Mouse (Mus musculus): ENCODE measurements around the gene Slc12a6. TPM values are rescaled to one million over a fixed set of nuclear protein-coding genes. Genes with fewer than 3 reads are reported as not detected.

Gene Slc12a6
- polyA plus RNA-seq, 1 experiment from 2014 or later, result 10.7 TPM

GRCm38 (mm10) chr2:112378973-112379898 lies 113.6 kb downstream of the Slc12a6 start, which contains the start of gene Katnbl1:
Gene Katnbl1 (plus strand): TSS chr2:112379211.
- no peaks in the 10 kb centered on the region for H3K9me3 ChIP-seq (replicated peaks)
- H3K4me3 ChIP-seq (replicated peaks), result peak within 1 kb of the TSS; percentile 96
- H3K4me2 ChIP-seq, result peak within 1 kb of the TSS; percentile 64
- H3K9ac ChIP-seq, result peak within 1 kb of the TSS; percentile 96
- H3K27ac ChIP-seq, result peak within 1 kb of the TSS; percentile 92
- peak; percentile 100 for ATAC-seq (replicated peaks; ENCODE audit: low FRiP score)
- no peaks in the 10 kb centered on the region for H3K36me3 ChIP-seq
- H3K4me1 ChIP-seq, result peaks cover 11% of the 10 kb centered on the region; the same call in 1 of the 2 replicates
- under 1% methylated on average over 71 of the region's 72 CpGs for WGBS
- peaks cover 7% of the 10 kb centered on the region; the same call in 1 of the 2 replicates for H3K27me3 ChIP-seq

- no peak overlapping the region for H3K27ac ChIP-seq
- H3K4me3 ChIP-seq (replicated peaks), result peak overlapping the region; percentile 96
- H3K36me3 ChIP-seq, result no peaks in the 10 kb centered on the region
- peak overlapping the region; percentile 96 for H3K9ac ChIP-seq
- no peak for ATAC-seq (replicated peaks; ENCODE audit: low FRiP score)
- H3K27me3 ChIP-seq, result peaks cover 6% of the 10 kb centered on the region; the same call in 1 of the 2 replicates
- peak overlapping the region; percentile 64 for H3K4me2 ChIP-seq
- whole genome bisulfite sequencing, result 23% methylated on average over 8 of the region's 8 CpGs
- H3K4me1 ChIP-seq, result peaks cover 11% of the 10 kb centered on the region; the same call in 1 of the 2 replicates
- no peaks in the 10 kb centered on the region for H3K9me3 ChIP-seq (replicated peaks)
Observed at GRCm38 (mm10) chr2:112380131-112380530, 114.5 kb downstream of the Slc12a6 start.

DNA sequence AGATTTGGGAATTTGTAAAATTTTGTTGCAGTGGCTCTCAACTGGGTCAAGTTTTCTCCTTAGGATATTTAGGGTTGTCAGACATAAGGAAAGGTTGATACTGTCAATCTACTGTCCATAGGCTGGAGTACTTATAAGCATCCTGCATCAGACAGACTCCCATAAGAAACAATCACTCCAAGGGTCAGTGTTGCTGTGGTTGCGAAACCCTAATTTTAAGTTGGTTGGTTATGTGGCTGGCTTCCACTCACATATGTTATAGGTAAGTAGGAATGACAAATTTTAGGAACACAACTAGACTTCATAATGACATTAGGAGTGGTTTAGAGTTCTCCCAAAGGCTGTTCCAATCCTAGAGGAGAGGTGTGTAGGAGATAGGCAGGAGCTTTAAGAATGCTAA lies 115.6 kb downstream of the Slc12a6 start:
- H3K4me2 ChIP-seq, result no peak overlapping the region
- H3K27ac ChIP-seq, result no peak overlapping the region
- H3K9ac ChIP-seq, result no peak overlapping the region
- H3K27me3 ChIP-seq, result peaks cover under 1% of the 10 kb centered on the region; the same call in 1 of the 2 replicates
- ATAC-seq (replicated peaks; ENCODE audit: low FRiP score), result no peak
- H3K36me3 ChIP-seq, result no peaks in the 10 kb centered on the region
- H3K4me3 ChIP-seq (replicated peaks), result no peak overlapping the region
- 100% methylated on average over 1 of the region's 1 CpGs for WGBS
- H3K4me1 ChIP-seq, result peaks cover 11% of the 10 kb centered on the region; the same call in 1 of the 2 replicates
- no peaks in the 10 kb centered on the region for H3K9me3 ChIP-seq (replicated peaks)

- no peak overlapping the region for H3K4me2 ChIP-seq
- H3K27me3 ChIP-seq, result no peaks in the 10 kb centered on the region
- H3K9ac ChIP-seq, result no peak overlapping the region
- H3K4me1 ChIP-seq, result 0 out of 2 replicates have a peak, but pooled peaks cover 2% of the 10 kb centered on the region
- WGBS, result 90% methylated on average over 5 of the region's 5 CpGs
- H3K9me3 ChIP-seq (replicated peaks), result no peaks in the 10 kb centered on the region
- H3K27ac ChIP-seq, result no peak overlapping the region
- ATAC-seq (replicated peaks; ENCODE audit: low FRiP score), result no peak
- no peak overlapping the region for H3K4me3 ChIP-seq (replicated peaks)
- H3K36me3 ChIP-seq, result no peaks in the 10 kb centered on the region
Observed at GRCm38 (mm10) chr2:112390843-112391242, 125.2 kb downstream of the Slc12a6 start.

DNA sequence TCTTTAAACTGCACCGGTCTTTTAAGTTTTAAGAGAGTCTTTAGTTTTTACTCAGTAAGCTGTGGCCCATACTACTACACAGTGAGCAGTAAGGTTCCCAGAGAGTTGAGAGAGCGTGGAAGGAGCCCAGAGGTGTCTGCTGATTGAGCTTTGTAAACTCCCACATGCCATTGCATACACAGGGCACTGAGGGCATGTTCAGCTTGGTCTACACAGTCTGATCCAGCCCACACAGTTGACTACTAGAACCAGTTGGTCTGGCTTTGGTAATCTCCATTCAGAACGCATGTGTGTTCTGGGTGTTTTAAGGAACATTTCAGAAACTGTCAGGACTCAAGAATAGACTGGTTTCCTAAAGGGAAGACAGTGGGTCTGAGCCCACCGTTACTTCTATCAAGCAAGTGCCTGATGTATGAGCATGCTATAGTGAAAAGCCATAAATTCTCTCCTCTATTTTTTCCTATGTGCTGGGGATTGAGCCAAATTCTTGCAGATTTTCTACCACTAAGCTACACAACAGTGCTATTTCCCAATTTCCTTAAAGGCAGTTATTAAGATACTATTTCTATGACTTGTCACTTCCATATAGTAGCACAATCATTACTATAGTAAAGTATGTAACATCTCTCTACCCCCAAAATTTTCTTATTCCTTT lies 125.8 kb downstream of the Slc12a6 start:
- no peaks in the 10 kb centered on the region for H3K9me3 ChIP-seq (replicated peaks)
- H3K4me2 ChIP-seq, result no peak overlapping the region
- 84% methylated on average over 4 of the region's 4 CpGs for WGBS
- H3K4me3 ChIP-seq (replicated peaks), result no peak overlapping the region
- H3K9ac ChIP-seq, result no peak overlapping the region
- H3K4me1 ChIP-seq, result 0 out of 2 replicates have a peak, but pooled peaks cover 2% of the 10 kb centered on the region
- no peak overlapping the region for H3K27ac ChIP-seq
- H3K36me3 ChIP-seq, result no peaks in the 10 kb centered on the region
- no peak for ATAC-seq (replicated peaks; ENCODE audit: low FRiP score)
- H3K27me3 ChIP-seq, result no peaks in the 10 kb centered on the region

DNA sequence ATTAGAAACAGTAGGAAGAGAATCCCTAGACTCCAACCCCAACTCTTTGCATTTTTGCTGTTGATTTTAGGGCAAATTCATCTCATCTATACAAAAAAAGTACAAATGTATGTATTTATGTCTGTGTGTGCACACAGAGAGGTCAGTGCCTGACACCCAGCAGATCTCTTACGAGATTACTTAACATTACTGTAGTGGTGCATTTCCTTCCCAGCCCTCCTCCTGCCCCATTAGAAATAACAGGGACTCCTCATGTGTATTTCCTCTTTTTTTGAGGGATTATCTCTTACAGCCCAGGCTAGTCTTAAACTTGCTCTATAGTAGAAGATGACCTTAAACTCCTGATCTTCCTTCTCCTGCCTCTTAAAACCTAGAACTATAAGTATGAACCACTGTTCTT lies 127.1 kb downstream of the Slc12a6 start:
- no peaks in the 10 kb centered on the region for H3K36me3 ChIP-seq
- no peak overlapping the region for H3K27ac ChIP-seq
- no peaks in the 10 kb centered on the region for H3K27me3 ChIP-seq
- H3K9me3 ChIP-seq (replicated peaks), result no peaks in the 10 kb centered on the region
- no peak overlapping the region for H3K9ac ChIP-seq
- no peak overlapping the region for H3K4me2 ChIP-seq
- no peak for ATAC-seq (replicated peaks; ENCODE audit: low FRiP score)
- no peak overlapping the region for H3K4me3 ChIP-seq (replicated peaks)
- 0 out of 2 replicates have a peak, but pooled peaks cover 2% of the 10 kb centered on the region for H3K4me1 ChIP-seq
- 84% methylated on average over 1 of the region's 1 CpGs for WGBS

- H3K4me1 ChIP-seq, result 0 out of 2 replicates have a peak, but pooled peaks cover 2% of the 10 kb centered on the region
- no peak overlapping the region for H3K9ac ChIP-seq
- no peaks in the 10 kb centered on the region for H3K36me3 ChIP-seq
- no peaks in the 10 kb centered on the region for H3K9me3 ChIP-seq (replicated peaks)
- no peak overlapping the region for H3K4me2 ChIP-seq
- no peak overlapping the region for H3K27ac ChIP-seq
- H3K4me3 ChIP-seq (replicated peaks), result no peak overlapping the region
- H3K27me3 ChIP-seq, result no peaks in the 10 kb centered on the region
- ATAC-seq (replicated peaks; ENCODE audit: low FRiP score), result no peak
Observed at GRCm38 (mm10) chr2:112393958-112394357, 128.3 kb downstream of the Slc12a6 start.

DNA sequence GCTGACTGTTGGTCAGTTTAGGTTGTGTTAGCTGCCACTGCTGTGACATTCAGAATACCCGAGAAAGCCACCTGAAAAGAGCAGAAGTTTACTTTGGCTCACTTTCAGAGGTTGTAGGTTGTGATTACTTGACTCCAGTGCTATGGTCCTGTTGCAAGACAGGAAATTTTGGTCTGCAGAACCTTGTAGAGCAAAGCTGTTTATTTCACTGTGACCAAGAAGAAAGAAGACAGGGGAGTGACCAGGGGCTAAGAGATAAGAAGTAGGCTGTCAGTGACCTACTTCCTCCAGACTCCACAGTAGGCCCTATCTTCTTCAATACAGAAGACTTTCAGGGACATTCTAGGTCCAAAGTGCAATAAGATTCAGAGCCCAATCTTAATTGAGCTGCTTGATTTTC lies 131.0 kb downstream of the Slc12a6 start:
- Histone ChIP-seq H3K9me3 (replicated peaks) (no peaks in the 10 kb centered on the region), H3K4me1 (no peaks in the 10 kb centered on the region), H3K4me2 (no peak overlapping the region), H3K4me3 (replicated peaks) (no peak overlapping the region), H3K36me3 (no peaks in the 10 kb centered on the region), H3K9ac (no peak overlapping the region), H3K27ac (no peak overlapping the region), H3K27me3 (no peaks in the 10 kb centered on the region)
- WGBS, result 38% methylated on average over 1 of the region's 1 CpGs
- no peak for ATAC-seq (replicated peaks; ENCODE audit: low FRiP score)

DNA sequence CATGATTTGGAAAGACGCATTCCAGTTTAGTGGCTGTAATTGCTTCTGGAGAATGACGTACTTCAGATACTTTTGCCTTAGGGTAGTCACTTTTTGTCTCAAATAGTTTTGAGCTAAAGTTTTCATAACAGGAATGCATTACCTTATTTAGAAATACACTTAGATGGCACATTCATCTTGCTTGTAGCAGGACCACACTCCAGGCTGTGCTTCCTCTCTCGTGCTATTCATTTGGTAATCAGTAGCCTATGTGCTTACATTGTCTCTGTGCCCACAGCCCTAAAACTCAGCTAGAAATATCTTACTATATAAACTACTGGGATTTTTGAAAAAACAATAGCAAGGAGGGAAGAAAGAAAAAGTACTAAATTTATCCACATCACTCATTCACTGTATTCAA lies 141.4 kb downstream of the Slc12a6 start:
- Histone ChIP-seq H3K4me2 (no peak overlapping the region), H3K9me3 (replicated peaks) (no peaks in the 10 kb centered on the region), H3K4me1 (no peaks in the 10 kb centered on the region), H3K27ac (no peak overlapping the region), H3K4me3 (replicated peaks) (no peak overlapping the region), H3K9ac (no peak overlapping the region), H3K36me3 (peaks cover 39% of the 10 kb centered on the region), H3K27me3 (no peaks in the 10 kb centered on the region)
- 91% methylated on average over 3 of the region's 3 CpGs for WGBS
- no peak for ATAC-seq (replicated peaks; ENCODE audit: low FRiP score)

Other genes starting within 250 kb of the Slc12a6 start
- gene Olfr1311, start 241.4 kb upstream of the Slc12a6 start, polyA plus RNA-seq (2015; fragmentation: Nextera tagmentation; extraction: Ambion mirVana), result not detected in 2 replicates
- not detected in 2 replicates for gene Olfr1312, start 215.6 kb upstream of the Slc12a6 start, polyA plus RNA-seq (2015; fragmentation: Nextera tagmentation; extraction: Ambion mirVana)
- not detected in 2 replicates for gene Olfr1313, start 188.0 kb upstream of the Slc12a6 start, polyA plus RNA-seq (2015; fragmentation: Nextera tagmentation; extraction: Ambion mirVana)
- gene Olfr1314, start 169.0 kb upstream of the Slc12a6 start, polyA plus RNA-seq (2015; fragmentation: Nextera tagmentation; extraction: Ambion mirVana), result not detected in 2 replicates
- gene Olfr1315-ps1, start 150.4 kb upstream of the Slc12a6 start, polyA plus RNA-seq (2015; fragmentation: Nextera tagmentation; extraction: Ambion mirVana), result not detected in 2 replicates
- not detected in 2 replicates for gene Olfr1316, start 130.8 kb upstream of the Slc12a6 start, polyA plus RNA-seq (2015; fragmentation: Nextera tagmentation; extraction: Ambion mirVana)
- gene Olfr1317, start 125.5 kb upstream of the Slc12a6 start, polyA plus RNA-seq (2015; fragmentation: Nextera tagmentation; extraction: Ambion mirVana), result not detected in 2 replicates
- gene Olfr1318, start 111.6 kb upstream of the Slc12a6 start, polyA plus RNA-seq (2015; fragmentation: Nextera tagmentation; extraction: Ambion mirVana), result not detected in 2 replicates
- 23.1 and 25.7 TPM in 2 replicates for gene Lpcat4, start 26.4 kb upstream of the Slc12a6 start, polyA plus RNA-seq (2015; fragmentation: Nextera tagmentation; extraction: Ambion mirVana)
- gene Nutm1, start 6.5 kb upstream of the Slc12a6 start, polyA plus RNA-seq (2015; fragmentation: Nextera tagmentation; extraction: Ambion mirVana), result 0.08 TPM in 1 of 2 replicates, not detected in the other
- 242 and 259 TPM in 2 replicates for gene Nop10, start 3.9 kb upstream of the Slc12a6 start, polyA plus RNA-seq (2015; fragmentation: Nextera tagmentation; extraction: Ambion mirVana)
- not detected in 2 replicates for gene Gm21985, start 489 bp downstream of the Slc12a6 start, polyA plus RNA-seq (2015; fragmentation: Nextera tagmentation; extraction: Ambion mirVana)
- 120 and 123 TPM in 2 replicates for gene Emc4, start 102.2 kb downstream of the Slc12a6 start, polyA plus RNA-seq (2015; fragmentation: Nextera tagmentation; extraction: Ambion mirVana)
- 38.4 and 42.3 TPM in 2 replicates for gene Katnbl1, start 113.4 kb downstream of the Slc12a6 start, polyA plus RNA-seq (2015; fragmentation: Nextera tagmentation; extraction: Ambion mirVana)
- gene Emc7, start 189.2 kb downstream of the Slc12a6 start, polyA plus RNA-seq (2015; fragmentation: Nextera tagmentation; extraction: Ambion mirVana), result 19.3 and 20.0 TPM in 2 replicates
- 0.17 and 0.22 TPM in 2 replicates for gene Chrm5, start 214.9 kb downstream of the Slc12a6 start, polyA plus RNA-seq (2015; fragmentation: Nextera tagmentation; extraction: Ambion mirVana)
- 7.2 and 9.3 TPM in 2 replicates for gene Aven, start 227.1 kb downstream of the Slc12a6 start, polyA plus RNA-seq (2015; fragmentation: Nextera tagmentation; extraction: Ambion mirVana)

Measured in kidney, embryonic 15.5 days (tissue).